Mouse (Mus musculus) spleen, adult 2 months (tissue): Measurements from ENCODE around the gene Prdm1. TPM values are rescaled to one million over a fixed set of nuclear protein-coding genes. Genes with fewer than 3 reads are reported as not detected.
A peak's percentile ranks its signal among the peaks of the same experiment; 100 is the strongest.

Experiments used
- DNase-seq, 2 experiments: peaks; one replicate each; pipeline versions ENCODE4 v3.0.0 to v3.0.0-alpha.2; 2012 to 2021; ENCODE audit warnings: low spot score in 2 of 2, low read depth in 1 of 2
- H3K27ac ChIP-seq: fragments of 200-500 bp; 2 replicates; pipeline ENCODE4 v1.5.1; 2012; ENCODE audit warnings: low read length, inconsistent platforms; ENCODE audit not compliant: insufficient read depth
- H3K27me3 ChIP-seq: fragments of 200-500 bp; 2 replicates; pipeline ENCODE4 v1.6.1; 2012; ENCODE audit warnings: mild to moderate bottlenecking, moderate library complexity, low read length, inconsistent platforms; ENCODE audit not compliant: control insufficient read depth, insufficient read depth
- H3K36me3 ChIP-seq: fragments of 200-500 bp; 2 replicates; pipeline ENCODE4 v1.6.1; 2012; ENCODE audit warnings: mild to moderate bottlenecking, low read length, inconsistent platforms; ENCODE audit not compliant: control insufficient read depth, insufficient read depth
- H3K4me1 ChIP-seq: fragments of 200-500 bp; 2 replicates; pipeline ENCODE4 v1.6.1; 2011; ENCODE audit warnings: inconsistent platforms; ENCODE audit not compliant: control insufficient read depth, insufficient read depth, insufficient read length
- H3K4me3 ChIP-seq: fragments of 200-500 bp; 2 replicates; pipeline ENCODE4 v1.5.1; 2011; ENCODE audit warnings: mild to moderate bottlenecking, inconsistent platforms; ENCODE audit not compliant: insufficient read depth, insufficient read length; ENCODE audit errors: extremely low read depth
- CTCF ChIP-seq: fragments of 200-500 bp; IDR thresholded peaks from 2 replicates; pipeline ENCODE4 v1.5.1; 2011; ENCODE audit warnings: mild to moderate bottlenecking, inconsistent platforms; ENCODE audit not compliant: insufficient read depth, insufficient read length, insufficient replicate concordance; ENCODE audit errors: extremely low read depth
- POLR2A ChIP-seq: fragments of 200-500 bp; IDR thresholded peaks from 2 replicates; pipeline ENCODE4 v1.6.1; 2011; ENCODE audit warnings: low read depth, low read length, inconsistent platforms
- WGBS: fragments of 180-500 bp; shearing (Covaris S2); methylation state at CpG from one replicate; pipeline ENCODE4 v1.1.7; 2018; 5-methylcytosine and 5-hydroxymethylcytosine counted together
- polyA plus RNA-seq: library from polyadenylated mRNA; depleted of rRNA; stranded (reverse); fragments of >200 nt; gene quantifications from 2 replicates; pipeline ENCODE4 v1.2.3, GENCODE M21; 2012

The Prdm1 gene
- polyA plus RNA-seq, 1 experiment, result 2.8 TPM

DNA sequence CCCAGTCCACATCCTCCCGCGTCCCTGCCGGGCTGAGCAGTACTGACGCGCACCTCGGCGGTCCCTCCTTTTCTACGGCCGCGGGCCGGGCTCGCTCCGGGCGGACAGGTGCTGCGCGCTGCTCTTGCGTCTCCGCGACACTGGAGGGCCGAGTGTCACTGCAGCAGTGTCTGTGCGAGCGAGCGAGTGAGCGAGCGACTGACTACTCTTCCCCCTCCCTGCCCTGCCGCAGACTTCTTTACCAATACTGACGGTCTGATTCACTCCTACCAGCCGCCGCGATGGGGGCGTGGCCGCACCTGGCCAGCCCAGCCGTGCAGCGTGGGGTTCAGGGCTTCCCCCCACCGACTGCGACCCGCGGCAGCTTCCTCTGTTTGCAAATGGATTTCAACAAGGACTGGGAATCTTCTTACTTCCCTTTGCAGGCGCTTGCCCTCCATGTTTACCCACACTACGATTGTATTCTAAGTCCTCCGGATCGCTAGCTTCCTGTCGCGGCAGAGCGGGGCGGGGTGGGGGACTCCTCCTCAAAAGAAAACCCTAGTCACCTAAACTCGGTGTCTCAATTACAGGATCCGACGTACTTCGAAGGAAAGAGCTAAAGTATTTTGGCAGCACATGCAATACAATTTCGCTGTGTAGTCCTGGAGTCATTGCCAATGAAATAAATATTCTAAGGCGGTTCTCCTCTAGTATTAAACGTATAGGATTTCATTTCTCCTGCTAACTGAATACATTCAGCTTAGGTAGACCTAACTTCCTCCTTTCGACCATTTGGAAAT is 69.6 kb downstream of the Prdm1 start:
- Histone ChIP-seq H3K4me3 (peak overlapping the region; percentile 63), H3K36me3 (no peaks in the 10 kb centered on the region), H3K27me3 (peaks cover 1% of the 10 kb centered on the region), H3K4me1 (peaks cover 2% of the 10 kb centered on the region; the same call in 1 of the 2 replicates), H3K27ac (peak overlapping the region; percentile 38)
- TF ChIP-seq POLR2A, result no peak; the same call in 1 of the 2 replicates
- peak; percentile 36; the same call in 1 of the 2 replicates for TF ChIP-seq CTCF
- peak; percentile 70 to 80 for DNase-seq
- under 1% methylated on average over 54 of the region's 54 CpGs for WGBS

DNA sequence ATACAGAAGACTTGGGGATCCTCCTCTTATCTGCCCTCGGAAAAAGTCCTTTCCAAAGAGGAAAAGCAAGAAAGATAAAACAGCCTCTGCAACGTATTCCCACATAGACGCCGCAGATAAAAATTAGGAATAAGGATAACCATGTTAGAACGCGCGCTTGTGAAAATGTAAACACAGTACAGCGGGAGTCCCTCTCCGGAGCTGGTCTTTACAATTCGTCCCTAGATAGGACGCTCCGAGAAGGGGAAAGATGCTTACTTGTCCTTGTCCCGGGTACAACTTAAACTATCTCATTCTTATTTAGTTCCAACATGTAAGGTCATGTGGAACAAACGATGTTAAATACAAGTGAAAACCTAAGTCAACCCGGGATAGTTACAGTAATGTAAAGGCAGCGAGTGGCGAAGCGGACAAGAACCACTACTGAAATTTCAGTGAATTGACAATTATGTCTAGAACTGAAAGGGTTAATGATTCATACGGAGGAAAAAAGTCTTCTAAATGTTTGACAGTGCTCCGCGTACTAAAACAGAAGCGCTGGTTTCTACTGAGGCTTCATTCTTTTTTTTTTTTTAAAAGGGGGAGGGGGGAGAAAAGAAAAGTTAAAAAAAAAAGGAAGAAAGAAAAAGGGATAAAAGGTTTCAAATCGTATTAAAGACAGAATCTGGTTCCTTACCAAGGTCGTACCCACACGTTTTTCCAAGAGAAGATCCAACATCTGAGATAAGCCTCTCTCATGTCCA is 70.3 kb downstream of the Prdm1 start:
- Histone ChIP-seq H3K27ac (0 out of 2 replicates have a peak overlapping the region, but pooled peaks have one; percentile 7), H3K36me3 (no peaks in the 10 kb centered on the region), H3K27me3 (peaks cover 1% of the 10 kb centered on the region), H3K4me1 (peaks cover 2% of the 10 kb centered on the region; the same call in 1 of the 2 replicates), H3K4me3 (peak overlapping the region; percentile 63)
- TF ChIP-seq CTCF, result no peak
- no peak for TF ChIP-seq POLR2A
- WGBS, result 2% methylated on average over 25 of the region's 25 CpGs
- no peak for DNase-seq

DNA sequence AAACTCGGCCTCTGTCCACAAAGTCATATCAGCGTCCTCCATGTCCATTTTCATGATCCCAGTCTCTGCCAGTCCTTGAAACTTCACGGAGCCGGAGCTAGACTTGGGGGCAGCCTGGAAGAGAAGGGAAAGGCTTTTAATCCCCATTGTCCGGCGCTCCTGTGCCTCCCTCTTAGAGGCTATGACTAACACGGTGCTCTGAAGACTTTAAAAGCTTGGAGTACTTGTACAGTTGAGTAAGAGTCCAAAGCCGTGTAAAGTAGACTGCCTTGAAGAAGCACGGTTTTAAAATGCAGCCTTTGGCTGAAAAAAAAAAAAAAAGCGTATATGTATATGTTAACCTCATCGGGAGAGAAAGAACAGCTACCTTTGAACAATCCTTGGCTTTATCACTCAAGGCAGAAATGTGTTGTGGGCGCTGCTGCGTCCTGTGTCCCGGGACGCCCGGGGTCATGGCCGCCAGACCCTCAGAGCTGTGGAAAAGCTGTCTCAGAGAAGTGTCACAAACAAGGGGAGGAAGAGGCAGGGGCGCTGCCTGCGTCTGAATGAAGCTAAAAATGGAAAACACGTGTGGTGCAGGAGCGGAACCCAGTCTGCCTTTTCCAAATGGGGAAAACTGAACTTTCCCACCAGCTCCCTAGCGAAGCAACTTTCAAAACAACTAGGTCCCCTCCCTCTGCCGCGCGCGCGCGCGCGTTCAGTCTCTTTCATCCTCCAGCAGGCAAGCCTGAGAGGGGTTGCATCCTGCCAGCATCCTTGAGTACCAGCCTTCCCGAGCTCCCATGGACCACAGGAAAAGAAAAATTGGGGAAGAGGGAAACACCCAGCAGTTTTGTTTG is 71.3 kb downstream of the Prdm1 start:
- TF ChIP-seq POLR2A, result no peak
- no peak for DNase-seq
- peaks cover 2% of the 10 kb centered on the region; the same call in 1 of the 2 replicates for H3K4me1 ChIP-seq
- peak overlapping the region; percentile 16 for H3K4me3 ChIP-seq
- H3K27me3 ChIP-seq, result peaks cover 1% of the 10 kb centered on the region
- H3K27ac ChIP-seq, result no peak overlapping the region
- WGBS, result 16% methylated on average over 31 of the region's 31 CpGs
- no peaks in the 10 kb centered on the region for H3K36me3 ChIP-seq

DNA sequence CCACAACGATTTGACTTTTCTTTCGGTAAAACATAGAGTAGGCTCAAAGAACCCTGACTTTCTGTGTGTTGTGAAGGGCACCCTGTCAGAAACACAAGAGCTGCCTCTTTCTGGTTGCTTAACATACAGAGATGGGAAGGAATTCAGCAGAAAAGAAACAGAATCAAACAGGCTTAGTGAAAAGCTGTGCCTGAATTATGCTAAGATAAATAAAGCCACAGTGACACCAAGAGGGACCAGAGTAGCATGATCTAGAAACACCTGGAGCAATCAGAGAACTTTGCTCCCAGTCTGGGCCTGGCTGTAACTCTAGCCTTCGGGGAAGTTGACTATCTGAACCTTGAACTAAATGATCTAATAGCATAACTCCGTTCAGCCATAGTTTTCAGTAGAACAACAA is 73.5 kb downstream of the Prdm1 start:
- Histone ChIP-seq H3K27me3 (peaks cover 1% of the 10 kb centered on the region), H3K36me3 (no peaks in the 10 kb centered on the region), H3K4me3 (no peak overlapping the region), H3K27ac (no peak overlapping the region), H3K4me1 (peaks cover 2% of the 10 kb centered on the region; the same call in 1 of the 2 replicates)
- DNase-seq, result no peak
- TF ChIP-seq POLR2A, result no peak
- TF ChIP-seq CTCF, result no peak
- 80% methylated on average over 4 of the region's 4 CpGs for WGBS

DNA sequence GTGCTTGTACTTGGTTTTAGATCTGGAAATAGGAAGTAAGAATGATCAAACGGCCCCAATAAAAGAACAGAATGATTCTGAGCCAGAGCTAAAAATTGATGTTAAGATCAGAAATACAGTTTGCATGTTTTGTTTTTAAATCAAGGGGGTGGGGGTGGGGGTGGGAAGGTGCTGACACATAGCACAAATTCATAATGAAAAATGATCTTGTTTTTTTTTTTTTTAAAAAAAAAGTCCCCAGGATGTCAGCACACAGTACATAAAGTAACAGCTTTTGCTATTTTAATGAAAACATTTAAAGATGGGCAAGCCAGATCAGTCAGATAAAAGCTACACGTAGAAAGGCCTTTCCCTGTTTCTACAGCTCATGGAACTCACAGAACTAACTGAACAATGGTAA is 74.2 kb downstream of the Prdm1 start:
- Histone ChIP-seq H3K27ac (no peak overlapping the region), H3K4me3 (no peak overlapping the region), H3K4me1 (peaks cover 4% of the 10 kb centered on the region), H3K27me3 (peaks cover 1% of the 10 kb centered on the region), H3K36me3 (no peaks in the 10 kb centered on the region)
- no peak for DNase-seq
- TF ChIP-seq POLR2A (no peak), CTCF (no peak)
- WGBS, result 47% methylated on average over 2 of the region's 2 CpGs

DNA sequence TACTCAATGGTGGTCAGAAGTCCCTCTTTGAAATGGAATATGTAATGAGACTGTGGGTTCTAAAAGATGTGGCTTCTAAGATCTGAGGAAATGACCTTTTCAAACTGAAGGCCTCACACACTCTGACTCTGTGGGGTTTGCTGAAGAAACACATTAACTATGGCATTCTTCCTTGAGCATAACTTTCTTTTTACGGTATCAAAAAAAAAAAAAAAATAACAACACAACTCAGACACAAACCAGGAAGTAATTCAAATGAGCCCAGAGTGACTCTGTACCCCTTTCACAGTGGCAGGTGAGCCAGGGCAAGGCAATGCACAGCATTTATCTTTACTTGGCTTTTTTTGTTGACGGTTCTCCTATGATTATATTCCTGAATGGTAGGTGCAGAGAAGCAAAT is 77.5 kb downstream of the Prdm1 start:
- peaks cover 15% of the 10 kb centered on the region for H3K4me1 ChIP-seq
- no peak overlapping the region for H3K27ac ChIP-seq
- H3K4me3 ChIP-seq, result no peak overlapping the region
- H3K27me3 ChIP-seq, result no peaks in the 10 kb centered on the region
- DNase-seq, result no peak
- WGBS, result 65% methylated on average over 2 of the region's 2 CpGs
- TF ChIP-seq POLR2A (no peak), CTCF (no peak)
- no peaks in the 10 kb centered on the region for H3K36me3 ChIP-seq
